8 mouse cellular contexts compared by ENCODE assay signal in the genomic region with DNA sequence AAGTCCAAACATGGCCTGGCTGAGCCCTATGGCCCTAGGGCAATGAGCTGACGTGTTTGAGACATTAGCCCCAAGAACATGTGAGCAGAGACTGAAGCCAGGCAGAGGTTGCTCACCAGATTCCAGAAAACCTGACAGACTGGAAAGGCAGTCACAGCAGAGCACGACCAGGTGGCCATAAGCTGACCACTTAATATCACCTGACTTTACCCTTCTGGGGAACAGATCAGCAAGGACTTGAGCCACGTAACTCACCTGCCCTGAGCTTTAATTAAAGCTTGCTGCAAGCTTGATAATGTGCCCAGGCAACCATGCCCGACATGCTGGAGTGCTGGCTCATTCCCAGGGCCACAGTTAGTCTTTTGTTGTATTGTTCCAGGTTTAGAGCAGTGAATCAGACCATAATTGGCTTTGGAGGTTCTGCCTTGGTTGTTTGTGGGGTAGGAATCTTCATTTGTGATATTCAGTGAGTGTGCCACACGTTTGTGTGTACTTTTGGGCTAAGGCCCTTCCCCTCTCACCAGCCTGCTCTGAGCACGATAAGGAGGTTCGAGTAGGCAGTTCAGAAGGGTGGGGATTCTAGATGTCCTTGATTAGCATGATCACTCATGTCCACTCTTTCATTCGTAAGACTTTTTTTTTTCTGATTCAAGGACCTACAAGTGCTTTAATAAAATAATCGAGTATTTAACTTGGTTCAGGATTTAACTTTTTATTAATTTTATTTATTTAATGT. TPM values are rescaled to one million over a fixed set of nuclear protein-coding genes. Genes with fewer than 3 reads are reported as not detected.
DNase-seq lines count a peak whose midpoint lies in the region; ATAC-seq and TF ChIP-seq lines count a peak whose summit lies in the region.

No protein-coding gene starts in this region.

- no peak overlapping the region for H3K4me2 ChIP-seq in intestine, embryonic 16.5 days (ENCODE audit: low read depth, low read length)
- H3K4me2 ChIP-seq in liver, postnatal 0 days (ENCODE audit: low read depth, low read length) = peak overlapping the region; percentile 14; the same call in 1 of the 2 replicates
- H3K4me2 ChIP-seq in hindbrain, embryonic 16.5 days (ENCODE audit: low read length) = no peak overlapping the region

- no peak overlapping the region for H3K4me3 ChIP-seq in intestine, embryonic 16.5 days (ENCODE audit: low read length)
- H3K4me3 ChIP-seq in liver, postnatal 0 days (ENCODE audit: low read depth, low read length) = no peak overlapping the region
- H3K4me3 ChIP-seq in hindbrain, embryonic 16.5 days (ENCODE audit: low read length) = no peak overlapping the region
- H3K4me3 ChIP-seq in layer of hippocampus, adult 2 months = no peak overlapping the region

- no peaks in the 10 kb centered on the region for H3K27me3 ChIP-seq in intestine, embryonic 16.5 days (replicated peaks; ENCODE audit: control insufficient read depth, insufficient read depth, low read length)
- no peaks in the 10 kb centered on the region for H3K27me3 ChIP-seq in liver, postnatal 0 days (ENCODE audit: insufficient read depth, low read length)
- no peaks in the 10 kb centered on the region for H3K27me3 ChIP-seq in hindbrain, embryonic 16.5 days (replicated peaks; ENCODE audit: control insufficient read depth, insufficient read depth, low read length)

- H3K36me3 ChIP-seq in intestine, embryonic 16.5 days (ENCODE audit: control insufficient read depth, insufficient read depth, low read length) = no peaks in the 10 kb centered on the region
- no peaks in the 10 kb centered on the region for H3K36me3 ChIP-seq in liver, postnatal 0 days (replicated peaks; ENCODE audit: insufficient read depth, low read length)
- H3K36me3 ChIP-seq in hindbrain, embryonic 16.5 days (ENCODE audit: control insufficient read depth, insufficient read depth, low read length) = no peaks in the 10 kb centered on the region

- peak; percentile 46 for ATAC-seq in intestine, embryonic 16.5 days
- ATAC-seq in liver, postnatal 0 days = peak; percentile 85
- ATAC-seq in hindbrain, embryonic 16.5 days = no peak

- peak; percentile 90 for DNase-seq in heart, adult 11 months
- no peak for DNase-seq in heart, adult 18-20 months
- peak; percentile 45 for DNase-seq in c-Kit-positive CD71-positive TER-119-positive erythroid progenitor cells, embryonic 14.5 days (ENCODE audit: low spot score)
- DNase-seq in liver, postnatal 0 days = no peak
- no peak for DNase-seq in thymus, postnatal 36 days
- DNase-seq in layer of hippocampus, adult 2 months (ENCODE audit: low spot score in 2 of 2) = no peak

- no peak for TF ChIP-seq CTCF in liver, postnatal 0 days (IDR thresholded peaks at IDR 0.05; ENCODE audit: low read depth)
- TF ChIP-seq CTCF in layer of hippocampus, adult 2 months (conservative IDR thresholded peaks at IDR 0.05) = no peak

- WGBS in intestine, embryonic 16.5 days = 68% methylated on average over 9 of the region's 9 CpGs
- 54% methylated on average over 9 of the region's 9 CpGs for WGBS in liver, postnatal 0 days (ENCODE audit: insufficient replicate concordance)
- 65% methylated on average over 9 of the region's 9 CpGs for WGBS in hindbrain, embryonic 16.5 days

- peak; percentile 77 for TF ChIP-seq EP300 in liver, postnatal 0 days (IDR thresholded peaks at IDR 0.05; ENCODE audit: low read depth)

- H3K9me3 ChIP-seq in intestine, embryonic 16.5 days (ENCODE audit: control insufficient read depth, low read length) = no peaks in the 10 kb centered on the region
- H3K9me3 ChIP-seq in liver, postnatal 0 days (ENCODE audit: low read length) = no peaks in the 10 kb centered on the region
- no peaks in the 10 kb centered on the region for H3K9me3 ChIP-seq in hindbrain, embryonic 16.5 days (ENCODE audit: control insufficient read depth, low read length)

- no peak overlapping the region for H3K27ac ChIP-seq in intestine, embryonic 16.5 days (ENCODE audit: low read length)
- peak overlapping the region; percentile 59; the same call in 1 of the 2 replicates for H3K27ac ChIP-seq in liver, postnatal 0 days (ENCODE audit: low read depth)
- no peak overlapping the region for H3K27ac ChIP-seq in hindbrain, embryonic 16.5 days (ENCODE audit: low read depth, low read length)
- H3K27ac ChIP-seq in layer of hippocampus, adult 2 months = no peak overlapping the region

- H3K9ac ChIP-seq in intestine, embryonic 16.5 days (ENCODE audit: low read depth, low read length) = no peak overlapping the region
- no peak overlapping the region for H3K9ac ChIP-seq in liver, postnatal 0 days (replicated peaks)
- H3K9ac ChIP-seq in hindbrain, embryonic 16.5 days (ENCODE audit: low read depth, low read length) = no peak overlapping the region

- no peaks in the 10 kb centered on the region for H3K4me1 ChIP-seq in intestine, embryonic 16.5 days (ENCODE audit: control insufficient read depth, insufficient read depth, low read length)
- H3K4me1 ChIP-seq in liver, postnatal 0 days (ENCODE audit: insufficient read depth) = peaks cover 16% of the 10 kb centered on the region
- H3K4me1 ChIP-seq in hindbrain, embryonic 16.5 days (ENCODE audit: control insufficient read depth, insufficient read depth, low read depth, low read length) = no peaks in the 10 kb centered on the region

RNA-seq across cellular contexts. Expression of a gene that starts 52.1 kb away (rescaled TPM):
- 10 to 100 TPM; 44.2 to 48.5 TPM for total RNA-seq in heart, adult 18-20 months (2021)
- 16.0 and 19.1 TPM in 2 replicates for polyA plus RNA-seq in intestine, embryonic 16.5 days (2015; fragmentation: Nextera tagmentation; extraction: Ambion mirVana)
- polyA plus RNA-seq in liver, postnatal 0 days (2015; fragmentation: Nextera tagmentation; extraction: Ambion mirVana) = 6.2 and 7.2 TPM in 2 replicates
- polyA plus RNA-seq in hindbrain, embryonic 16.5 days (2015; fragmentation: Nextera tagmentation; extraction: Ambion mirVana) = 8.1 and 9.0 TPM in 2 replicates
- 10 to 100 TPM; 18.9 to 20.1 TPM for total RNA-seq in layer of hippocampus, adult 2 months (2021)

Comparison
In these comparisons a context has a peak if more than half of its experiments do, and no peak if none do; other contexts are left out.
1. DNase-seq: peak in heart, adult 11 months (single experiment) and c-Kit-positive CD71-positive TER-119-positive erythroid progenitor cells, embryonic 14.5 days (single experiment); none in heart, adult 18-20 months (0 of 2), liver, postnatal 0 days (single experiment), thymus, postnatal 36 days (0 of 2) and layer of hippocampus, adult 2 months (0 of 2).